Mouse (Mus musculus) 3134 (cell line): ENCODE data around the gene Foxj3.
"Not testable (repeated sequence)": the region's sequence is repeated elsewhere in the genome, so short reads cannot be mapped to it uniquely, and the experiment has no call there.

Source experiments
- DNase-seq: peaks from one replicate; pipeline ENCODE4 v3.0.0-alpha.2; 2011; ENCODE audit warnings: low spot score; ENCODE audit not compliant: insufficient read length; ENCODE audit errors: extremely low read depth

The Foxj3 gene

GRCm38 (mm10) chr4:119536615-119537014 is at the start of gene Foxj3:
Gene Foxj3 (plus strand): TSS chr4:119537004.
- not testable (repeated sequence) for DNase-seq

GRCm38 (mm10) chr4:119489666-119490065 is 47.1 kb upstream of the Foxj3 start:
- no peak for DNase-seq

GRCm38 (mm10) chr4:119490806-119491205 is 46.0 kb upstream of the Foxj3 start:
- no peak for DNase-seq

- no peak for DNase-seq
Measured at GRCm38 (mm10) chr4:119492291-119492932, 44.4 kb upstream of the Foxj3 start, which contains the start of gene Rimkla. Gene Rimkla (minus strand): TSS chr4:119492628.

- DNase-seq: no peak
Measured at GRCm38 (mm10) chr4:119492933-119493327, 43.9 kb upstream of the Foxj3 start.

- DNase-seq: no peak
Measured at GRCm38 (mm10) chr4:119498319-119498848, 38.4 kb upstream of the Foxj3 start.

GRCm38 (mm10) chr4:119511591-119511990 is 25.2 kb upstream of the Foxj3 start:
- DNase-seq: no peak

- no peak for DNase-seq
Measured at GRCm38 (mm10) chr4:119512731-119513141, 24.1 kb upstream of the Foxj3 start.

- DNase-seq: no peak
Measured at GRCm38 (mm10) chr4:119523575-119523974, 13.2 kb upstream of the Foxj3 start.

GRCm38 (mm10) chr4:119524010-119524409 is 12.8 kb upstream of the Foxj3 start:
- no peak for DNase-seq

GRCm38 (mm10) chr4:119524466-119524865 is 12.3 kb upstream of the Foxj3 start:
- DNase-seq: no peak

GRCm38 (mm10) chr4:119526329-119526845 is 10.4 kb upstream of the Foxj3 start:
- DNase-seq: no peak

GRCm38 (mm10) chr4:119531813-119532212 is 5.0 kb upstream of the Foxj3 start:
- DNase-seq: no peak

- no peak for DNase-seq
Measured at GRCm38 (mm10) chr4:119535103-119535502, 1.7 kb upstream of the Foxj3 start.

GRCm38 (mm10) chr4:119537436-119537835 is 632 bp downstream of the Foxj3 start:
- no peak for DNase-seq

- peak; percentile 93 for DNase-seq
Measured at GRCm38 (mm10) chr4:119539031-119539824, 2.4 kb downstream of the Foxj3 start, which contains the start of gene Frg2f1. Gene Frg2f1 (minus strand): TSS chr4:119539529.

- DNase-seq: peak; percentile 74
Measured at GRCm38 (mm10) chr4:119539836-119540532, 3.2 kb downstream of the Foxj3 start.

- no peak for DNase-seq
Measured at GRCm38 (mm10) chr4:119540533-119540890, 3.7 kb downstream of the Foxj3 start.

- DNase-seq: peak; percentile 12
Measured at GRCm38 (mm10) chr4:119550864-119551263, 14.1 kb downstream of the Foxj3 start.

GRCm38 (mm10) chr4:119555466-119555865 is 18.7 kb downstream of the Foxj3 start:
- no peak for DNase-seq

- DNase-seq: peak; percentile 15
Measured at GRCm38 (mm10) chr4:119563136-119563535, 26.3 kb downstream of the Foxj3 start.
